Mouse (Mus musculus): Measurements from ENCODE around the gene Fadd. TPM values are rescaled to one million over a fixed set of nuclear protein-coding genes. Genes with fewer than 3 reads are reported as not detected.

The Fadd gene
- 12.7 and 12.8 TPM in 2 replicates for polyA plus RNA-seq (2015; fragmentation: Nextera tagmentation; extraction: Ambion mirVana)

- peaks cover 27% of the 10 kb centered on the region for H3K4me1 ChIP-seq (ENCODE audit: control insufficient read depth, insufficient read depth, low read length)
- H3K9me3 ChIP-seq (replicated peaks; ENCODE audit: control insufficient read depth, low read length), result no peaks in the 10 kb centered on the region
- H3K4me3 ChIP-seq (ENCODE audit: low read length), result peak within 1 kb of the TSS; percentile 92
- H3K27ac ChIP-seq (ENCODE audit: low read length), result peak within 1 kb of the TSS; percentile 96
- H3K27me3 ChIP-seq (ENCODE audit: control insufficient read depth, insufficient read depth, low read length), result no peaks in the 10 kb centered on the region
- 2% methylated on average over 34 of the region's 34 CpGs for WGBS
- peak; percentile 80 for ATAC-seq (replicated peaks; ENCODE audit: extremely low read depth, insufficient read depth, low FRiP score)
- H3K9ac ChIP-seq (ENCODE audit: low read length), result peak within 1 kb of the TSS; percentile 90
- H3K4me2 ChIP-seq (ENCODE audit: low read depth, low read length), result peak within 1 kb of the TSS; percentile 89
- H3K36me3 ChIP-seq (ENCODE audit: control insufficient read depth, insufficient read depth), result peaks cover 9% of the 10 kb centered on the region; the same call in 1 of the 2 replicates
Observed at GRCm38 (mm10) chr7:144582284-144582980, at the start of gene Fadd. Gene Fadd (minus strand): TSS chr7:144582463.

GRCm38 (mm10) chr7:144630622-144631021 lies 48.4 kb upstream of the Fadd start:
- no peak overlapping the region for H3K27ac ChIP-seq (ENCODE audit: low read length)
- no peaks in the 10 kb centered on the region for H3K27me3 ChIP-seq (ENCODE audit: control insufficient read depth, insufficient read depth, low read length)
- ATAC-seq (replicated peaks; ENCODE audit: extremely low read depth, insufficient read depth, low FRiP score), result no peak
- H3K4me3 ChIP-seq (ENCODE audit: low read length), result no peak overlapping the region
- H3K9ac ChIP-seq (ENCODE audit: low read length), result no peak overlapping the region
- WGBS, result 61% methylated on average over 3 of the region's 3 CpGs
- peaks cover 5% of the 10 kb centered on the region; the same call in 1 of the 2 replicates for H3K4me1 ChIP-seq (ENCODE audit: control insufficient read depth, insufficient read depth, low read length)
- H3K9me3 ChIP-seq (replicated peaks; ENCODE audit: control insufficient read depth, low read length), result no peaks in the 10 kb centered on the region
- no peaks in the 10 kb centered on the region for H3K36me3 ChIP-seq (ENCODE audit: control insufficient read depth, insufficient read depth)
- H3K4me2 ChIP-seq (ENCODE audit: low read depth, low read length), result no peak overlapping the region

- Histone ChIP-seq H3K4me2 (ENCODE audit: low read depth, low read length) (no peak overlapping the region), H3K4me1 (ENCODE audit: control insufficient read depth, insufficient read depth, low read length) (no peaks in the 10 kb centered on the region), H3K9me3 (replicated peaks; ENCODE audit: control insufficient read depth, low read length) (no peaks in the 10 kb centered on the region), H3K27me3 (ENCODE audit: control insufficient read depth, insufficient read depth, low read length) (no peaks in the 10 kb centered on the region), H3K27ac (ENCODE audit: low read length) (no peak overlapping the region), H3K36me3 (ENCODE audit: control insufficient read depth, insufficient read depth) (no peaks in the 10 kb centered on the region), H3K9ac (ENCODE audit: low read length) (no peak overlapping the region), H3K4me3 (ENCODE audit: low read length) (no peak overlapping the region)
- 48% methylated on average over 3 of the region's 3 CpGs for WGBS
- no peak for ATAC-seq (replicated peaks; ENCODE audit: extremely low read depth, insufficient read depth, low FRiP score)
Observed at GRCm38 (mm10) chr7:144628334-144628915, 46.2 kb upstream of the Fadd start.

- H3K27me3 ChIP-seq (ENCODE audit: control insufficient read depth, insufficient read depth, low read length), result no peaks in the 10 kb centered on the region
- WGBS, result 57% methylated on average over 13 of the region's 13 CpGs
Observed at GRCm38 (mm10) chr7:144627606-144628333, 45.5 kb upstream of the Fadd start.

GRCm38 (mm10) chr7:144626042-144626441 lies 43.8 kb upstream of the Fadd start:
- H3K4me3 ChIP-seq (ENCODE audit: low read length), result no peak overlapping the region
- H3K4me2 ChIP-seq (ENCODE audit: low read depth, low read length), result no peak overlapping the region
- no peak overlapping the region for H3K9ac ChIP-seq (ENCODE audit: low read length)
- no peaks in the 10 kb centered on the region for H3K36me3 ChIP-seq (ENCODE audit: control insufficient read depth, insufficient read depth)
- H3K9me3 ChIP-seq (replicated peaks; ENCODE audit: control insufficient read depth, low read length), result no peaks in the 10 kb centered on the region; the same call in 1 of the 2 replicates
- no peak for ATAC-seq (replicated peaks; ENCODE audit: extremely low read depth, insufficient read depth, low FRiP score)
- H3K4me1 ChIP-seq (ENCODE audit: control insufficient read depth, insufficient read depth, low read length), result no peaks in the 10 kb centered on the region
- 70% methylated on average over 2 of the region's 2 CpGs for WGBS
- H3K27ac ChIP-seq (ENCODE audit: low read length), result no peak overlapping the region
- H3K27me3 ChIP-seq (ENCODE audit: control insufficient read depth, insufficient read depth, low read length), result no peaks in the 10 kb centered on the region

More at GRCm38 (mm10) chr7:144627606-144628333, 45.5 kb upstream of the Fadd start:
- Histone ChIP-seq H3K4me3 (ENCODE audit: low read length) (no peak overlapping the region), H3K4me1 (ENCODE audit: control insufficient read depth, insufficient read depth, low read length) (no peaks in the 10 kb centered on the region), H3K9me3 (replicated peaks; ENCODE audit: control insufficient read depth, low read length) (no peaks in the 10 kb centered on the region), H3K36me3 (ENCODE audit: control insufficient read depth, insufficient read depth) (no peaks in the 10 kb centered on the region), H3K27ac (ENCODE audit: low read length) (no peak overlapping the region), H3K4me2 (ENCODE audit: low read depth, low read length) (no peak overlapping the region), H3K9ac (ENCODE audit: low read length) (no peak overlapping the region)
- ATAC-seq (replicated peaks; ENCODE audit: extremely low read depth, insufficient read depth, low FRiP score), result no peak

- H3K27me3 ChIP-seq (ENCODE audit: control insufficient read depth, insufficient read depth, low read length), result no peaks in the 10 kb centered on the region
- H3K9me3 ChIP-seq (replicated peaks; ENCODE audit: control insufficient read depth, low read length), result no peaks in the 10 kb centered on the region; the same call in 1 of the 2 replicates
- no peak overlapping the region for H3K27ac ChIP-seq (ENCODE audit: low read length)
- no peak overlapping the region for H3K4me2 ChIP-seq (ENCODE audit: low read depth, low read length)
- ATAC-seq (replicated peaks; ENCODE audit: extremely low read depth, insufficient read depth, low FRiP score), result no peak
- no peak overlapping the region for H3K9ac ChIP-seq (ENCODE audit: low read length)
- H3K36me3 ChIP-seq (ENCODE audit: control insufficient read depth, insufficient read depth), result no peaks in the 10 kb centered on the region
- 70% methylated on average over 22 of the region's 22 CpGs for WGBS
- H3K4me1 ChIP-seq (ENCODE audit: control insufficient read depth, insufficient read depth, low read length), result no peaks in the 10 kb centered on the region
- no peak overlapping the region for H3K4me3 ChIP-seq (ENCODE audit: low read length)
Observed at GRCm38 (mm10) chr7:144620721-144621681, 38.7 kb upstream of the Fadd start.

GRCm38 (mm10) chr7:144620315-144620714 lies 38.1 kb upstream of the Fadd start:
- ATAC-seq (replicated peaks; ENCODE audit: extremely low read depth, insufficient read depth, low FRiP score), result no peak
- Histone ChIP-seq H3K27ac (ENCODE audit: low read length) (no peak overlapping the region), H3K4me2 (ENCODE audit: low read depth, low read length) (no peak overlapping the region)

GRCm38 (mm10) chr7:144615343-144615742 lies 33.1 kb upstream of the Fadd start:
- Histone ChIP-seq H3K27me3 (ENCODE audit: control insufficient read depth, insufficient read depth, low read length) (no peaks in the 10 kb centered on the region), H3K4me1 (ENCODE audit: control insufficient read depth, insufficient read depth, low read length) (peaks cover 7% of the 10 kb centered on the region; the same call in 1 of the 2 replicates), H3K4me3 (ENCODE audit: low read length) (no peak overlapping the region), H3K9ac (ENCODE audit: low read length) (no peak overlapping the region), H3K9me3 (replicated peaks; ENCODE audit: control insufficient read depth, low read length) (no peaks in the 10 kb centered on the region), H3K4me2 (ENCODE audit: low read depth, low read length) (no peak overlapping the region), H3K27ac (ENCODE audit: low read length) (no peak overlapping the region), H3K36me3 (ENCODE audit: control insufficient read depth, insufficient read depth) (no peaks in the 10 kb centered on the region)
- peak; percentile 52 for ATAC-seq (replicated peaks; ENCODE audit: extremely low read depth, insufficient read depth, low FRiP score)
- 40% methylated on average over 6 of the region's 6 CpGs for WGBS

More at GRCm38 (mm10) chr7:144620315-144620714, 38.1 kb upstream of the Fadd start:
- H3K36me3 ChIP-seq (ENCODE audit: control insufficient read depth, insufficient read depth), result no peaks in the 10 kb centered on the region
- no peak overlapping the region for H3K9ac ChIP-seq (ENCODE audit: low read length)
- no peaks in the 10 kb centered on the region; the same call in 1 of the 2 replicates for H3K9me3 ChIP-seq (replicated peaks; ENCODE audit: control insufficient read depth, low read length)
- H3K4me1 ChIP-seq (ENCODE audit: control insufficient read depth, insufficient read depth, low read length), result peaks cover 4% of the 10 kb centered on the region; the same call in 1 of the 2 replicates
- H3K4me3 ChIP-seq (ENCODE audit: low read length), result no peak overlapping the region
- H3K27me3 ChIP-seq (ENCODE audit: control insufficient read depth, insufficient read depth, low read length), result no peaks in the 10 kb centered on the region
